Mouse (Mus musculus): ENCODE data around the gene Trim12a. TPM values are rescaled to one million over a fixed set of nuclear protein-coding genes. Genes with fewer than 3 reads are reported as not detected.

Gene Trim12a
- total and polyA plus RNA-seq, 2 experiments: 1.7 to 15.5 TPM

Other genes starting within 250 kb of the Trim12a start
- not detected in 2 replicates for gene Olfr644, start 243.6 kb downstream of the Trim12a start, total RNA-seq (2014; rRNA removed)
- gene Olfr644, start 243.6 kb downstream of the Trim12a start, polyA plus RNA-seq (2012; rRNA removed): not detected in 2 replicates
- gene Olfr645, start 230.0 kb downstream of the Trim12a start, total RNA-seq (2014; rRNA removed): not detected in 2 replicates
- gene Olfr645, start 230.0 kb downstream of the Trim12a start, polyA plus RNA-seq (2012; rRNA removed): not detected in 2 replicates
- not detected in 2 replicates for gene Olfr646, start 210.6 kb downstream of the Trim12a start, total RNA-seq (2014; rRNA removed)
- not detected in 2 replicates for gene Olfr646, start 210.6 kb downstream of the Trim12a start, polyA plus RNA-seq (2012; rRNA removed)
- gene Ubqln5, start 185.6 kb downstream of the Trim12a start, total RNA-seq (2014; rRNA removed): not detected in 2 replicates
- not detected in 2 replicates for gene Ubqln5, start 185.6 kb downstream of the Trim12a start, polyA plus RNA-seq (2012; rRNA removed)
- not detected in 2 replicates for gene Olfr643, start 178.1 kb downstream of the Trim12a start, total RNA-seq (2014; rRNA removed)
- gene Olfr643, start 178.1 kb downstream of the Trim12a start, polyA plus RNA-seq (2012; rRNA removed): not detected in 2 replicates
- gene Ubqln3, start 172.2 kb downstream of the Trim12a start, total RNA-seq (2014; rRNA removed): not detected in 2 replicates
- not detected in 2 replicates for gene Ubqln3, start 172.2 kb downstream of the Trim12a start, polyA plus RNA-seq (2012; rRNA removed)
- gene Ubqlnl, start 164.9 kb downstream of the Trim12a start, total RNA-seq (2014; rRNA removed): not detected in 2 replicates
- not detected in 2 replicates for gene Ubqlnl, start 164.9 kb downstream of the Trim12a start, polyA plus RNA-seq (2012; rRNA removed)
- gene Olfm5, start 150.6 kb downstream of the Trim12a start, total RNA-seq (2014; rRNA removed): not detected in 2 replicates
- not detected in 2 replicates for gene Olfm5, start 150.6 kb downstream of the Trim12a start, polyA plus RNA-seq (2012; rRNA removed)
- not detected in 2 replicates for gene Olfr648, start 132.1 kb downstream of the Trim12a start, total RNA-seq (2014; rRNA removed)
- gene Olfr648, start 132.1 kb downstream of the Trim12a start, polyA plus RNA-seq (2012; rRNA removed): not detected in 2 replicates
- gene Olfr649, start 119.5 kb downstream of the Trim12a start, total RNA-seq (2014; rRNA removed): not detected in 2 replicates
- not detected in 2 replicates for gene Olfr649, start 119.5 kb downstream of the Trim12a start, polyA plus RNA-seq (2012; rRNA removed)
- 0.07 and 0.18 TPM in 2 replicates for gene Trim6, start 96.7 kb downstream of the Trim12a start, total RNA-seq (2014; rRNA removed)
- 0.27 and 0.75 TPM in 2 replicates for gene Trim6, start 96.7 kb downstream of the Trim12a start, polyA plus RNA-seq (2012; rRNA removed)
- 8.6 and 11.9 TPM in 2 replicates for gene Trim34a, start 71.0 kb downstream of the Trim12a start, total RNA-seq (2014; rRNA removed)
- gene Trim34a, start 71.0 kb downstream of the Trim12a start, polyA plus RNA-seq (2012; rRNA removed): 2.0 and 2.2 TPM in 2 replicates
- 1.7 and 2.1 TPM in 2 replicates for gene Trim5, start 27.4 kb downstream of the Trim12a start, total RNA-seq (2014; rRNA removed)
- gene Trim5, start 27.4 kb downstream of the Trim12a start, polyA plus RNA-seq (2012; rRNA removed): 0.23 and 0.36 TPM in 2 replicates
- 0.09 TPM in 1 of 2 replicates, not detected in the other for gene Trim34b, start 14.0 kb upstream of the Trim12a start, total RNA-seq (2014; rRNA removed)
- gene Trim34b, start 14.0 kb upstream of the Trim12a start, polyA plus RNA-seq (2012; rRNA removed): 0.76 and 1.3 TPM in 2 replicates
- gene Trim12c, start 37.9 kb upstream of the Trim12a start, total RNA-seq (2014; rRNA removed): 6.7 and 12.4 TPM in 2 replicates
- 2.7 and 2.8 TPM in 2 replicates for gene Trim12c, start 37.9 kb upstream of the Trim12a start, polyA plus RNA-seq (2012; rRNA removed)
- 0.47 and 0.74 TPM in 2 replicates for gene Trim30b, start 54.4 kb upstream of the Trim12a start, total RNA-seq (2014; rRNA removed)
- 0.06 TPM in 1 of 2 replicates, not detected in the other for gene Trim30b, start 54.4 kb upstream of the Trim12a start, polyA plus RNA-seq (2012; rRNA removed)
- 0.54 and 1.3 TPM in 2 replicates for gene Trim30c, start 85.4 kb upstream of the Trim12a start, total RNA-seq (2014; rRNA removed)
- 0.13 TPM in 1 of 2 replicates, not detected in the other for gene Trim30c, start 85.4 kb upstream of the Trim12a start, polyA plus RNA-seq (2012; rRNA removed)
- gene Trim30a, start 149.7 kb upstream of the Trim12a start, total RNA-seq (2014; rRNA removed): 8.1 and 9.4 TPM in 2 replicates
- 0.90 and 1.5 TPM in 2 replicates for gene Trim30a, start 149.7 kb upstream of the Trim12a start, polyA plus RNA-seq (2012; rRNA removed)
- gene Trim30d, start 192.4 kb upstream of the Trim12a start, total RNA-seq (2014; rRNA removed): 6.2 and 8.9 TPM in 2 replicates
- gene Trim30d, start 192.4 kb upstream of the Trim12a start, polyA plus RNA-seq (2012; rRNA removed): 0.42 and 1.2 TPM in 2 replicates
- gene Olfr651, start 234.7 kb upstream of the Trim12a start, total RNA-seq (2014; rRNA removed): not detected in 2 replicates
- gene Olfr651, start 234.7 kb upstream of the Trim12a start, polyA plus RNA-seq (2012; rRNA removed): not detected in 2 replicates
- not detected in 2 replicates for gene Olfr652, start 245.4 kb upstream of the Trim12a start, total RNA-seq (2014; rRNA removed)
- gene Olfr652, start 245.4 kb upstream of the Trim12a start, polyA plus RNA-seq (2012; rRNA removed): not detected in 2 replicates